Mouse (Mus musculus) adrenal gland, postnatal 10 days (tissue): ENCODE results near the gene Sytl3. TPM values are rescaled to one million over a fixed set of nuclear protein-coding genes. Genes with fewer than 3 reads are reported as not detected.
"Not testable (repeated sequence)": the region's sequence is repeated elsewhere in the genome, so short reads cannot be mapped to it uniquely, and the experiment has no call there.

Experiments used
- DNase-seq: peaks from one replicate; pipeline ENCODE4 v3.0.0; 2021; ENCODE audit warnings: mixed read lengths
- long read RNA-seq, 2 experiments: library from polyadenylated mRNA; stranded (forward); transcript quantifications; one replicate each; pipeline ENCODE4 v2.0.0; 2021
- total RNA-seq, 2 experiments: library from RNA; stranded (reverse); gene quantifications; 2 replicates each; pipeline ENCODE4 v1.2.3; 2021

Sytl3 gene
- total RNA-seq = 1 to 10 TPM in 1 of 2 experiments, under 1 TPM in 1; 0.99 to 1.1 TPM
- long read RNA-seq, experiment 1, partial matches to known transcripts = 0 of 1 reads
- long read RNA-seq, experiment 1, other reads (novel, unspliced or antisense) = 1 of 1 reads
- long read RNA-seq, experiment 2 = 0 reads

DNA sequence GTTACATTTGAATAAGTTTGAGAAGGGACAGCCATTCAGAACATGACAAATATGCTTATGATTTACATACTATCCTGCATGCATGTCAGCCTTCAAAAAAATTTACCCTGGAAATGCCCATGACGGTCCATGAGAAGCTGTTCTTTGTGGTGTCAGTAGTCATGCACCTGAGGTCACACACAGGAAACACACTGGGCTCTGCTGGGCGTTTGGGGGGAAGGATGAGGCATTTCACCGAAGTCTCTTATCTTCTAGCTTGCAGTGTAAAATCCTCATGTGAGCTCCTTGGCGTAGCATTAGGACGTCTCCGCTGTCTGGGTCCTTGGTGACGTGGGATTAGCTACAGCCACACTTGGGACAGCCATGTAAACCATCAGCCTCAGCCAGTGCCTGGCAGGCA, at the start of gene Sytl3:
TSS of gene Sytl3 (plus strand) at position 293 of the 400 bp plus-strand sequence.
- not testable (repeated sequence) for DNase-seq

GRCm38 (mm10) chr17:6613524-6613923, 45.4 kb upstream of the Sytl3 start:
- not testable (repeated sequence) for DNase-seq

DNA sequence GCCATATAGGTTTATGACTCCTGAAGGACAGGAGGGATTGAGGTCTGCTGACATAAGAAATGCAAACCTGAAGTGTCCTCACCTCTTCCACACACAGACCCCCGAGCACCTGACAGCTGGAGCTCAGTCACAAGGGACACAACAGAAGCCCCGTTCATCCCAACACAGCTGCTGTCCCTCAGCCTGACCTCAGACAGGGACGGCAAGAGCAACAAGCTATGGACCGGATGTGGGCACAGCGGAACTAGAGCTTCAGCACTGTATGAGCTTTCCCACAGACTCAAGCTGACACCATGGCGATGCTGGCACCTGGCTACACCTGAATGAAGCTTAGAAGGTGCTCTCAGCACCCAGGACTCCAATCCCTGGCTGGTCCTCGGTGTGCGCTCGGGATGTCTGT, 44.6 kb upstream of the Sytl3 start:
- DNase-seq = not testable (repeated sequence)

- not testable (repeated sequence) for DNase-seq
These were observed 42.2 kb upstream of the Sytl3 start for GRCm38 (mm10) chr17:6616731-6617130.

DNA sequence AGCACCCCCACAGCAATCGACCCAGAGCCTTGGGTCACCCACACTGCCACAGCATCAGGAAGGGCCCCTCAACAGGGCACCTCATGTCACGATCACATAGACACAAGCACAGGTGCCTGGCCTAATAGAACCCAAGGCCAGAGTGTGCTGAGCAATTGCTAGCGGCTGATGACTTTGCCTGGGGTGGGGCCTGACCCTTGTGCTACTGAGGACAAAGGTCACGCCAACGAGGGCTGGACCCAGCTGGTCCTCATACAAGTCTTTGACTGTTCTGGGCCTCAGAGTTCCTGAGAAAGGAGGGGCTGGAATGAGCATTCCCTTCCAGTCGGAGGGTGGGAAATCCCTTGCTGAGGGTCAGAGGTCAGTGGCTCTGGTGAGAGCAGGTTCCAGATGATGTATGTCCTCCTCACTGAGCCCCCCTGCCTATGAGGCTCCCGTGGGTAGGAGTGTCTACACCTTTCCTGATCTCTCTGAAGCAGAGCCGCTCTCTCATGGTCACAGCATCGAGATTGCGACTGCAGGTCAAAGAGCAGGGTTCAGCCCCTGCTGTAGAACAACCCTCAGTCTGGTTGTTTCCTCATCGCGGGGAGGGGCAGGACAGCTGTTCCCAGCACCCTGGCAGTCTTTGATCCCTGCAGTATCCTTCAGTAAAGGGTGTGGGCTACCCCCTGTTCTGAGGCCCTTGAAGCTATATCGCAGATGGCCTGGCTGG, 41.0 kb upstream of the Sytl3 start:
- not testable (repeated sequence) for DNase-seq

DNA sequence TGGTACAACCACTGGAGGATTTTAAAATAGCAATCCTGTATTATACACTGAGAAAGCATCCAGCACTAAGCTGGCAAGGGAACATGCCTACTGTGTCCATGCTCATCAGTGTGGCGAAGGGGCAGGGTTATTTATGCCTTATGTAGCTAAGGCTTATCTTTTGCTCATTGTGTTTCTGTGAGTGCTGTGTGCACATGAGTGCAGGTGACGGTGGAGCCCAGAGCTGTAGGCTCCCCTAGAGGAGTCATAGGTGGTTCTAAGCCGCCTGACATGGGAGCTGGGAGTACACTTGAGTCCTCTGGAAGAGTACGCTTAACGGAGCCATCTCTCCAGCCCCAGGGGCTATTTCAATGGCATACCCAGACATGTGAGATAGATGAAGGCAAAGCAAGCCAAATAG, 39.6 kb upstream of the Sytl3 start:
- DNase-seq = not testable (repeated sequence)

DNA sequence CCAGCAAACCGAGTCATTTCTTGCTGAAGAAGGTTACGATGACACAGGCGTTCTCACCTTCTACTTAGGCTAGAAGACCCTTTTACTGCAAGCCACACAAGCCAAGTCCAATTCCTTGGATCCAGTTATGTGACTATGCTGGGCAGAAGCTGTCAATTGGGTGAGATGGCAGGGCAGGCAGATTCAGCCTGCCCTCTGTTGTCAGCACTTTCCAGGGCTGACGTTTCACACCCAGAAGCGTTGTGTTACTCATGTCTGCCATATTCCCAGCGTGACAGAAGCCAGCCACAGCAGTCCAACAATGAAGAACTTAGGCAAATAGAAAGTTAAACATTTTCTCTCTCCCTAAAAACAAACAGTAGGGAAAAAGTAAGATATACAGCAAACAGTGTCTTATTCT, 38.9 kb upstream of the Sytl3 start:
- not testable (repeated sequence) for DNase-seq

- not testable (repeated sequence) for DNase-seq
These were observed 38.0 kb upstream of the Sytl3 start for GRCm38 (mm10) chr17:6620730-6621451.

DNA sequence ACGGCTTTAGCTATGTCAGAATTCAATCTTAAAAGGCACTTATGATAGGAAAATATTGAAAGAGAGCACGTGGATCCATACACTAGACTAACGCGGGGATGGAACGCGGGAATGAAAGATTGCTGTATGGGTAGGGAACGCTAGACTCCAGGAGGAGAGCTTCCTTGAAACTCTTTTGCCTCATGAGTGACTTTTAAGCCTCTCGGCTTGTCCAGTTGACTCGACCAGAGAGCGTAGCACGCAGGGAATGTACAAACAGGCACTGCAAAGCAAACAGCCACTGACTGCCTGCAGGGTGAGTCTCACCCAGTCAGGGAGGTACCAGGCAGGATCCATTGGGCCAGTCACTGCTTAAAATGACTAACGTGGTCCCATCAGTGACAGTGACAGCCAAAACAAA, 36.9 kb upstream of the Sytl3 start:
- not testable (repeated sequence) for DNase-seq

DNA sequence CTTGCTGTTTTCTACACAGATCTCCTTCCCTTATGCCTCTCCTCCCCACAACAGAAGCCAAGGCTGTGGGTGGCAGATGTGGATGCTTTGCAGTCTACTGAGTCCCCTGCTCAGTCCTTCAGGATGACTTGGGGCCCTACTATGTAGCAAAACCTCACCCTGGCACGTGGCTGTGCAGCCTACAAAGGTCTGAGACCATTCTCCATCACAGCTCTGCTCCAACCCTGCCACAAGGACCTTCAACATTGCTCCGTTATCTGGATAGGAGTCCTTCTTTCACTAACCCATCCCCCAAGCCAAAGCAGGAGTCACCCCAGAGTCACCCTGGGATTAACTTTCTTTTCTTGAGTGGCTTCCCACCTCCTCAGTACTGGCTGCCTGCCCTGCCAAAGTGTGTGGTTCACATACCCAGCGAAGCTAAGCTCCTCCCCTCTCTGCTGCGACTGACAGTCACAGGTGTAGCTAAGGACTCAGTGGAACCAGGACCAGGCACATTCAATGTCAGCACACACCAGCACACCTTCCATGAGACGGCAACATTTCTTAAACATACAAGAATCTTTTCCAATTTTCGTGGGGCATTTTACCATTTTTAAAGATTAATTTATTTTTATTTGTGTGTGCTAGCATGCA, 33.9 kb upstream of the Sytl3 start:
- DNase-seq = not testable (repeated sequence)

- DNase-seq = not testable (repeated sequence)
These were observed 28.5 kb upstream of the Sytl3 start for GRCm38 (mm10) chr17:6630398-6630797.

DNA sequence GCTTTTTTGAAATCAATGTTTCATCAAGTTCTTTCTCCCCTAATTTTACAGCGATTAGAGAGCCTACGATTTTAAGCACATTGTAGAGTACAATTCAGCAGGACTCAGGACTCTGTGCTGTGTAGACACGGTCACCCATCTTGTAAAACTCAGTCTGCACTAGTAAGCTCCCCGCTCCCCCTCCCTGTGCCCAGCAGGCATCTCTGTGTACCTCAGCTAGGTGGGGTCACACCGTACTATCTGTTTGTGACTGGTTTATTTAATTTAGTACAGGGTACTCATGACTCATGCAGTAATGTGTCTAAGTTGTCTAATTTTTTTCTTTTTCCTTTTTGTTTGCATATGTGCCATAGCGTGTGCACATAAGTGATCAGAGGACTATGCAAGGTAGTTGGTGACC, 26.0 kb upstream of the Sytl3 start:
- not testable (repeated sequence) for DNase-seq

DNA sequence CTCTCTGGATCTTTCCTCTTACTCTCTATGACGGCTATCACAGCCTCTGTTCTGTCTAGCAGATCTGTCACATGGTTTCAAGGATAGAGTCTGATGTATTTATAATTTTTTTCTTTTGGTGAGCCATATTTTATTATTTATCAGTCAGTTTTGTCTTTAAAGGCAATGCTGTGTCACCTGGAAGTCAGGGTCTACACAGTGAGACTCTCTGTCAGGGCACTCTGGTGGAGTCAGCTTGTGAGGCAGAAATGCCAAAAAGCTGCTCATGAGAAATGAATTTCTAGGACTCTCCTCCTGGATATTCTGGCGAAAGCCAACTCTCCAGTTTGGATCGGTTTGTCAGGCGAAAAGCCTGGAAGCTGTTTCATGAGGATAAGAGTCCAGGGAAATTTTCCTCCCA, 23.1 kb upstream of the Sytl3 start:
- not testable (repeated sequence) for DNase-seq

GRCm38 (mm10) chr17:6636861-6637260, 22.0 kb upstream of the Sytl3 start:
- no peak for DNase-seq

GRCm38 (mm10) chr17:6637434-6637833, 21.5 kb upstream of the Sytl3 start:
- DNase-seq = not testable (repeated sequence)

- DNase-seq = not testable (repeated sequence)
These were observed 20.4 kb upstream of the Sytl3 start for GRCm38 (mm10) chr17:6638444-6638843.

GRCm38 (mm10) chr17:6639486-6639885, 19.4 kb upstream of the Sytl3 start:
- DNase-seq = not testable (repeated sequence)

DNA sequence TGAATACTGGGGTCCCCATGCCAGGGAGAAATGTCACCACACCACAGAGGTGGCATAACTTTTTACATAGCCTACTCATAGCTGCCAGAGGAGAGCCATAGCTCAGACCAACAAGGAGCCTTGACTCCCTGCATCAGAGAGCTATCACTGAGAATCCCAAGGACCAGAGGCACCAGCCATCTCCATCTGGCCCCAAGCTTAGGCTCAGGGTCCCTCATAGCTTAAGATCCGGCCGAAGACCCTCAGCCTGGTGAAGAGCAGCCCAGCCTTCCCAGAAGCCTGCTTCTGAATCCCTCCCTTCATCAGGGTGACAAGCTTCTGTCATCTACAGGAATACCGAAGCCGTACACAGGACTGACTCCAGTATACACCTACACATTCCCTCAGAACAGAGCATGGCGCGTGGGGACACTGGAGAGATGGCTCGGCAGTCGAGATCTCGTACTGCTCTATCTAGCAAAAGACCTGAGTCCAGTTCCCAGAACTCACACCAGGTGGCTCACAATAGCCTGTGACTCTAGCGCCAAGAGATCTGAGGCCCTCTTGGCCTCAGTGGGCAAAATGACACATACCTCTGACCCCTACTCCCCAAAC, 18.8 kb upstream of the Sytl3 start:
- not testable (repeated sequence) for DNase-seq

DNA sequence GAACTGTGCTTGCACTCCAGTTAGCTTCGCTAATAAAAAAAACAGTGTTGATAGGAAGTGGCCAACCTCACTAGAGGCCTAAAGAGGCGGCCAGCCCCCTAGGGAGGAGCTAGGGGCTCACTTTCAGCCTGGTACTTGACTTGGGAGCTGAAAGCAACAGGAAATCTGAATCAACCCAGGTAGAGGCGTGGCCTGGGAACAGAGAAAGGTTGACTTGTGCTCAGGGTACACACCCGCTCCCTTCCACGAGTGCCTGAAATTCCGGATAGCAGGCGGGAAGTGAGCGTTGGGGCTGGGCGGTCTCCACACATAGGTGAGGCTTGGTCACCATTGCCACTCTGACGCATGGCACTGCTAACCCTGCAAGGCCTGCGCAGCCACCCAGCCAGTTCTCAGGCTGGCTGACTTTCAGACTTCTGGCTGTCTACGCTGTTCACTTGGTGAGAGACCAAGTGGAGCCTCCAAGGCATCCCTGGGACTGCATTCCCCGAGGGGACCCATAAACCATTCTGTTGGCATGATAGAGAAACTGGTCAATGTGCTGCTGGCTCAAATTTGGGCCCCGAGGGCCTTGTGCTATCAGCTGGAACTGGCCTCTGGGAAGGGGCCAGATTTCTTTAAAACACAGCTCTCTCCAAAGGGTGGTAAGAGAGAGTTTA, 18.0 kb upstream of the Sytl3 start:
- peak; percentile 55 for DNase-seq

DNA sequence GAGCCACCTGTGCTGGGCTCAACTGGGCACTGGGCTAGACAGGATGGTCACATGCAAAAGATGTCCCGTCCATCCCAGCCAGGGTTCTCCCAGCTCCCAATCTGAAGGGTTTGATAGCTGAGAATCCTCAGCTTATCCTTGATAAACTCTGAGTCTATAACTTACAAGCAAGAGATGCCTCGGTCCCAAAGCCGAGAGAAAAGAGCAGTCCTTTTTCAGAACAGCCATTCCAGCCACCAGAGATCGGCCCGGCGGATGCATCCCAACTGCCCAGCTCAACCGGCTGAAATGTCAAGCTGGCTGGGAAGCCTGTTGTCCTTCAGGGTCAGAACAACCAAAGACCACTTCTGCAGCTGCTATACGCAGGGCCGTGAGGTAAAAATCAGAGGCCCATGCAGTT, 14.7 kb upstream of the Sytl3 start:
- DNase-seq = not testable (repeated sequence)

- not testable (repeated sequence) for DNase-seq
These were observed 14.2 kb upstream of the Sytl3 start for GRCm38 (mm10) chr17:6644673-6645072.

DNA sequence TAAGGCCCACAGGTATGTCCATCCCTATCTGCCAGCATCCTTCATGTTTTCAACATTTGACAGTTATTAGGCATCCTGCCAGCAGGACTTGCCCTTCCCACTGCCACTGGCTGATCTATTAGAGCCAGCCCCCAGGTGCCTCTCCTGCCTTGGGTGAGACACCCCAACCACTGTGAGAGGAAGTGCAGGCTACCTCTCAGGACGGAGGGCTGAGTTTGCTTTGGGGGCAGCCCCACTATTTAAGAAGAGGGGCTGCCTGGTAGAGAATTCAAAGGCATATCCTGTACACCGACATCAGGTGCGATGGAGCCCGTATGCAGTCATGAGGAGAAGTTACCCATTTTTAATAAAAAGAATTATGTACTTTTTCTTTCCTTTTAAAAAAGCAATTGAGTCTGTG, 13.2 kb upstream of the Sytl3 start:
- DNase-seq = not testable (repeated sequence)
